Mouse (Mus musculus) B cell, adult 2 months (primary cell): ENCODE results near the gene Kmt5c.
A peak's percentile ranks its signal among the peaks of the same experiment; 100 is the strongest.

Experiments
- DNase-seq, 2 experiments: peaks; one replicate each; pipeline ENCODE4 v3.0.0; 2022

The Kmt5c gene

DNA sequence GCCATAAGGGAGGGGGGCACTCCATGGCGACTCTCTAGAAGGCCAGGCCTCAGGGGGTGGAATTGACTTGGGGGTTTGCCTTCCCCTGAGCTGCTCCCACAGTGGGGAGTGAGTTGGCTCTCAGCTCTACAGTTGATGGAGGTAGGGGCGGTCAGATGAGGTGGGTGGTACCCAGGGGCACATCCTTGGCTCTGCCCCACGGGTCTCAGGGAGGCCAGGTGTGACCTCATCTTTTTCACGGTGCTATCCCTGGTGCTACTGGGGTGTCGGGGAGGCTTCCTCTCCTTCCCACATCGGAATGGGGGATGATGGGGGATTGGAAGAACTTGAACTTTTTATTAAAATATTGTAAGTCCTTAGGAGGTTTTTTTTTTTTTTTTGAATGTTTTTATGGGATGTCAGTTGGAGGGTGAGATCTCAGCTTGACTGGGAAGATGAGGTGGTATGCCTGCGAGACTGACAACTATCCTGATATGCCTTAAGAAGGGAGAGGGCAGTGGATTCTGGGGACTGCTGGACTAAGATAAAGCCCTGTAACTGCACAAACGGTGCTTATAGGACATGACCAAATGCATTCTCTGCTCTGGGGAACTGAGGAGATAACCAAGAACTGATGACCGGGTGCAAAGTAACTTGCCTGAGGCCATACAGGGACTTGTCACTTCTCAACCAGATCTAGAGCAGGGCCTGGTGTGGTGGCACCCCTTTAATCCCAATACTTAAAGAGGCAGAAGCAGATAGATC is 7.4 kb downstream of the Kmt5c start:
- no peak for DNase-seq

DNA sequence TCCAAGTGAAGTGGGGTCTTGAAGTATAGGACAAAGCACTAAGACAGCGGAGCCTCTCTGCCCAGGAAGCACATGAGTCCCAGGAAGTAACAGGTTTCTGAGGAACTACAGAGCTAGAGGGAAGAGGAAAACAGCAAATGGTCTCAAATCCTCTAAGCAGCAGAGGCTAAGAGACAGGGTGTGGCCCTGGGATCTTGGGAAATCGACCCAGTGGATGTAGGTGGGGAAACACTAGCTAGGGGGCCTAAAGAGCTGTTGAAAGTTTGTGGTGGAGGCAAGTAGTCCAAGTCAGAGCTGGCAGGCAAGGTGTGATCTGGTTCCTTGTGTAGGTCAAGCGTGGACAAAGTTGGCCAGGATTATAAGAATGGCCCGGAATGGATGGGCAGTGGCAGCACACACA is 8.4 kb downstream of the Kmt5c start:
- no peak for DNase-seq

DNA sequence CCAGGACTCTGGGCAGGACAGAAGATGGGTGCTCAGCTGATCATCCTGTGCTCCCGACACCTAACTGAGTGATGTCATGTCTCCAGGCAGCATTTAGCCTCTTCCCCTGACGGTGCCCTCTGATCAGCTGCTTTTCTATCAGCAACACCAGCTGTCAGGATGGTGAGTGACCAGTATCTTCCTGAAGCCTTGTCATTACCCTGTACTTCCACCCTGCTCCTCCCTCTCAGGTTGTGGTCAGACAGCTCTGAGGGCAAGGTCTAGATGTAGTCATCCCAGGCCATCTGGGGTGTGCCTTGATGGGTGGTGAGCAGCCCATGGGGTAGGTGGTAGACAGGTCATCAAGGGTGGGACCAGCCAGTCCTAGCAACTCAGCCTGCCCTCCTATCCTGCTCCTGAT is 9.3 kb downstream of the Kmt5c start:
- DNase-seq, result no peak

DNA sequence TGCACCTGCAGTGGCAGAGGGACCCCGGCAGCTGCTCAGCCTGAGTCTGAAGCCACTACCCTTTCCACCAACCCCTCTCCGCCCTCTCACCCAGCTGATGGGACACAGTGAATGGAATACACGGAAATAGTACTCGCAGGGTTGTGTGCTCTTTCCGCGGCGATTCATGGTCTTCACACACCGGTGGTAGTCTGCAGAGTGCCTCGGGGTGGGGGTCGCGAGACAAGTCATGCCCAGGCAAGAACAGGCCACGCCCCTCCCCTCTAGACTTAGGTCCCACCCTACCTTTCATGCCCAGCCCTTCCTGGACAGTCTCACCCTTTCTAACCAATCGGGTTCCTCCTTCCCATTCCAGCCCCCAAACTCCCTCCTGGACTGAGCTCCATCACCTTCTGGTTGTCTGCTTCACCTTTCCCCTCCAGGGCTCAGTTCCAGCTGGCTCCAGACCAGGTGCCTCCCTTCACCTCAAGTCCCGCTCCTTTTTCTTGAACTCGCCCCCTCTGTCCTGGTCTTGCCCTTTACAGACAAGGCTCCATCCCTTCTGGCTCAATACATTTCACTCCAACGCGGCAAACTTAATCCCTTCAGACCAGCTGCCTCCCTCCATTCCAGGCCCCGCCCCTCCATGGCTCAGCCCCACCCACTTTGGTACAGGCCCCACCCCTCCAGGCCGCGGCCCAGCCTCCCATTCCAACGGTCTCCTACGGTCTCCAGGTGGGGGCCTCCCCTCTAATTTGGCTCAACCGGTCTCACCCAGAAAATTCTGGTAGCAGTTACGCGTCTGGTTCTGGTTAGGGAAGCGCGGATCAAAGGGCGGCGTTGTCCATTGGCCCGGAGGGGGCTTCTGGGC is 12.3 kb downstream of the Kmt5c start:
- peak; percentile 34 to 40 for DNase-seq

DNA sequence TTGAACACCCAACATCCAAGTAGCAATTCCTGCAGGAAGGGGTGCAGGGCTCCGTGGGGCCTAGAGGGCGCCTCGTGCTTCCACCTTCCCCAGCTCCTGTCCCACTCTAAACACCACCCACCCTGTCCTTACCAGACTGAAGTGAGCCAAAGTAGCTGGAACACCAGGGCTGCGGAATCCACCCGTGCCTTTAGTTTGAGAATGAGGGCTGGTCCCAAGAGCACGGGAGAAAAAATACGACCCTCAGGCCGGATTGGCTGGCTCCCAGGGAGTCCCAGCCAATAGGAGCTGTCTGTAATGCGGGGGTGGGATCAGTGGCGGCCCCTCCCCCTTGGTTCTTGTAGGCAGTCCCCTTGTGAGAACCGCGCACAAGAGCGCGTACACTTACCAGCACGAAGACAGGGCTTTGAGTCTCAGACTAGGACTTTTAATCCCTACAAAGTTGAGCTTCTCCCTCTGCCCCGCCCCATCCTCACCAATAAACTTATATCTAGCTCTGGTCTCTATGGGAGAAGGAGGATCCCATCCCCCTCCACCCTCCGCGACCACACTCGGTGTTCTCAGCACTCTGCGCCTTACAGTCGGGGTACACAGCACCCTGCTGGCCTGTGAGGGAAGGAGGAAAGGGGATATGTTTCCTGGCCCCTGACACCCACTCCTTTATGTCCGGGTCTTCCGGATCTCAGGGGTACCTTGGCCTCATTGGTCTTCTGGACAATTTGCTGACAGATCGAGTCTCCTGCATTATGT is 13.1 kb downstream of the Kmt5c start, which contains the start of gene Cox6b2:
TSS of gene Cox6b2 (minus strand) at position 274 of the 750 bp plus-strand sequence.
- peak; percentile 76 to 80 for DNase-seq

DNA sequence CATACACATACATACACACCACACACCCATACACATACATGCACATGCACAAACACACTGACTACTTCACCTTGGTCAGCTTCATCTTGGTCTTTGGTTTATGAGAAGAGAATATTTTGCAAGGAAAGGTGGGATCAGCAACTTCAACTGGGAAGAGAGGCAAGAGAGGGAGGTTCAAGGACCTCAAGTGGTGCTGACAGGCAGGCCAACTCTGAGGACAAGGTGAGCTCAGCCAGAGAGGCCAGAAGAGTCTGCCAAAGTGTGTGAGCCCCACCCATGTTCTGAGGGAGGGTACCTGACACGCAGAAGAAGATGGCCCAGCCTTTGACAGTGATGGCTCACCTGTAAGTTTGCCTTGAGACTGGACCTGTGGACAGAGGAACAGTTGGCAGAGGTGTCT is 19.8 kb downstream of the Kmt5c start:
- no peak for DNase-seq

DNA sequence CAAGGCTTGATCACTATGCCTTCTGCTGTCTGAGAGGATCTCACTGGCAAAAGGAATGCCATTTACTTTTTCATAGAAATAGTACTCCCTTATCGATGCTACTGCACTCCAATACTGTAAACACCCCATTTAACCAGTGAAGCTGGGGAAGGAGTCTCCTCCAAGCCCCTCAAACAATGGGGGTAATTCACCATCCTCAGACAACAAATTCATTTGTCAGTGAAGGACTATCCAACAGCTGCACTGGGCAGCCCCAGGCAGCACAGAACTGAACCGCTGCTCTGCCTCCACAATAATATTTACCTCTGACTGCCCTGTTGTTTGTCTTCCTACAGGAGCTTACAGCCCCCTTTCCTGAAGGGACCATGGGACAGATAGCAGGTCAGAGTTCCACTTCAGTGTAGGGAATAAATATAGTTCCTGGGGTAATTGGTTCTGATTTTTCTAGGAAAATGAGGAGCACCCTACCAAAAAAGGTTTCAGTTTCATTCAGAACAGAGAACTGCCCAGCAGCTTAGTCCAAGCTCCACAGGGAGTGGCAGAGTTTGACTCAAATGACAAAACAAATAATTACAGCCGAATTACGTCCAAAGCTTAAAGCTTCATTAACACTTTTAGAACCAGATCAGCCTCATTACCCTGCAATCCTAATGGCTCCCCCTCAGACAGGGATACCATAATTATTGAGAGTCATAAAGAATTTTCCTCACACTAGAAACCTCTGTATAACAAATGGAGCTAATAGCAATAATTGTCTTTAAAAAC is 25.2 kb downstream of the Kmt5c start:
- no peak for DNase-seq

DNA sequence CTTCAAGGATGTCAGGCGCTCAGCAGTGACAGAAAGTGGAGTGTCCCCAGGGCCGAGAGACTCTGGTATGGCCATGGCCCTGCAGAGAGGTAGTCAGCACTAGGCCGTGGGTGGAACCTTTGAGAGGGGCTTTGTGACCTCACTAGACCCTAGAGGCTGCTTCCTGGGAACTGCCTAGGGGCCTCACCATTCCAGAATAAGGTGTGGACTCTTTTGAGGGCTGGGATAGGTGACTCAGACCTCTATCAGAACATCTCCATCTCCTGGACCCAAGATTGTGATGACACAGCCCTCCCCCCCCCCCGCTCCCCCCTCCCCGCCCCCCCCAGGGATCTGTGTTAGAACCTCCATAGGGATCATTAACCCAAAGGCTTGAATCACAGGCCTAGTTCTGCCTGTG is 31.3 kb downstream of the Kmt5c start, which contains the start of gene Fam71e2:
TSS of gene Fam71e2 (minus strand) at position 101 of the 400 bp plus-strand sequence.
- DNase-seq, result no peak

DNA sequence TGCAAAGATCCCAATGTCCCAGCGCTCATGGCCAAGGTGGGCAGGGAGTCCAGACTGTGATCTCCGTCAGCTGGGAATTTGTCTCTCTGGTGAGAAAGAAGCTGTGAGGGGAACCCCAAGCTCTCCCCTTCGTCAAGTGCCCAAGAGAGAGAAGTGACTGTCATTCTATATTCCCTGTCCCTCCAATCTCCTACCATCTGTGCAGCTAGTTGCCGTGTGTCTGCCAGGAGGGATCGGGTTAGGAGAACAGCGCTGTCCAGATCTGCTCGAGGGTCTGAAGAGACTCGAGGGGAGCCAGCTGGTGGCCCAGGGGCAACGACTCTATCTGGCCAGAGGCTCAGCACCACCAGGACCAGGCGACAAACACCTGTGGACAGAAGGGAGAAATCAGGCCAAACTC is 36.2 kb downstream of the Kmt5c start:
- no peak for DNase-seq

DNA sequence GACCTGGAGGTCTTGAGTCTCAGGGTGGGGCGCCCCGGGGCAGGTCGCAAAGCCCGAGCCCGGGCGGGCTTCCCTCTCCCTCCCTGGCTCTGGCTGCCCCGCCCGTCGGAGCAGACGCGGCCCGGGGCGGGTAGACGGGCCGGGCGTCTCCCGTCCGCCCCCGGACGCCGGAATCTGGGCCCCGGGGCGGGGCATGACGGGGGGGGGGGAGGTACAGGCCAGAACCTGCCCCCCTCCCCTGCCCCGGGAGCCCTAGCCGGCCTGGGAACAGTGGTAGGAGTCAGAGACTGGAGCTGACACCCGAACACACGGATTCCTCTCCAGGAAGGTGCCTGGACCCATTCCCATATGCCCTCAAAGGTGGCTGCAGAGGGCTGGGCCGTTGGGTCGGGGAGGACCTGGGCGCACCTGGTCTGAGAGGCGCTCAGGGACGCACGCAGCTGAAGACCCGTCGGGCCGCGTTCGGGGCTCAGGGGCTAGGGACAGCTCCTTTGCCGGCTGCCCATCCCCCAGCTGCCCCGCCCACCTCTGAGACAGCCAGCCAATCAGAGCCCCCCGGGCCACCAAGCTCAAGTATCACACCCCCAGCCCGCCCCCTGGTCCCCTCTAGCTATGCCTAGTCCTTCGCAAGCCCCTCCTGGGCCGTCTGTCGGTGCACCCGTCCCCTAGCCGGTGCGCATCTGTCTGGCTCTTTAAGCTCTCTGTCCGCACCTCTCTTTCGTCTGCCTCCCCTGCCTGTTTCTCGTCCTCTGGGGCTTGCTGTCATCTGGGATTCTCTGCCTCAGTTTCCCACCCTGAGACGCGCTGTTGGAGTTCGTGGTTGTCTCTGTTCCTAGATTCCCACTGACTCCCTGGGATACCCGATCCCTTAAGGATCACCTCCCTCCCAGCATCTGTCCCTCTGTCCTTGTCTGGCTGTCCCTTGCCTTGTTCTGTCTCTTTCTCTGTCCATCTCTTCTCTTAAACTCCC is 37.2 kb downstream of the Kmt5c start:
- peak; percentile 46 to 47 for DNase-seq

DNA sequence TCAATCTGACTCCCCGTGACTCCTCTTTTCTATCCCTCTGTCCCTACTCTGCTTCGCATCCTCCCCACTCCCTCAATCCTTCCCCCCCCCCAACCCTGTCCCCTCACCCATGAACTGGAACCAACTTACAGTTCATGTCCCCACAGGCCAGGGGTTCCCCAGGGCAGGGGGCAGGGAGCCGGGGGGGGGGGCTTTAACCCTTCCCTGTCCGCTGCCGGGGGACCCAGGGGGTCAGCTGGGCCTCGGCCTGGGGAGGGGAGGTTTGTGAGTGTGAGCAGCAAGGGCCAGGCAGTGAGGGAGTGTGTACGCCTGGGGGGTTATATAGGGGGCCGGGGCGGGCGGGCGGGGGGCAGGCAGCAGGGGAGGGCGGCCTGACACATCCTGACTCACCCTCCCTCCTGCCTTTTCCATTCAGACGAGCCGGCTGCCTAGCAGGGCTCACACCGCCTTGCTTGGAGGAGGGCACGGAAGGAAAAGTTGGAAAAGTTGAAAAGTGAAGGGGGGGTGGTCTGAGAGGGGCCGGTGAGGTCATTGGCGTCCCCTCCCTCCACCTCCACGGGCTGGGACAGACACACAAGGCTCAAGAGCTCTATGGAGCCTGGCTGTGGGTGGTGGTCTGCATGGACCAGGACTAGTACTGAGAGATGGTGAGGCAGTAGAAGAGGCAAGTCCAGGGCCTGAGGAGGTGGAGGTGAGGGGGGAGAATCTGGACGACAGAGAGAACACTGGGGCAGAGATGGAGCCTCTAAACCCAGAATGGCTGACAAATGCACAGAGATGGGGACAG is 38.1 kb downstream of the Kmt5c start:
- no peak for DNase-seq

DNA sequence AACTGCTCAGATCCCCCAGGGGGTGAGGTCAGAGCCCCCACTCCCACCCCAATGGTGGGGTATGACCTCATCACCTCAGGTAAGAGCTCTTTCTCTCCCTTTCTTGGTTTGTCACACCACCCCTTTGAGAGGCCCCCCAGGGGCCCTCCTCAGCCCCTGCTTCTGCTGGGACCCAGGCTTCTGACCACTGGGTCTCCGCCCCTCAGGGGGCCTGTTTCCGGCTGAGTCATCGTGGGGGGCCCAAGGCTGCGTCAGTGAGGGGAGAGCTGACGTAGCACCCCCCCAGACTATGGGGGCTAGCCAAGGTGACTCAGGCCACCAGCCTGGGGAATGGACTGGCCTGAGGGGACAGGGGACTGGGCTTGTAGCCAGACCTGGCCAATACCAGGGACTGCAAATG is 40.0 kb downstream of the Kmt5c start:
- DNase-seq, result no peak

DNA sequence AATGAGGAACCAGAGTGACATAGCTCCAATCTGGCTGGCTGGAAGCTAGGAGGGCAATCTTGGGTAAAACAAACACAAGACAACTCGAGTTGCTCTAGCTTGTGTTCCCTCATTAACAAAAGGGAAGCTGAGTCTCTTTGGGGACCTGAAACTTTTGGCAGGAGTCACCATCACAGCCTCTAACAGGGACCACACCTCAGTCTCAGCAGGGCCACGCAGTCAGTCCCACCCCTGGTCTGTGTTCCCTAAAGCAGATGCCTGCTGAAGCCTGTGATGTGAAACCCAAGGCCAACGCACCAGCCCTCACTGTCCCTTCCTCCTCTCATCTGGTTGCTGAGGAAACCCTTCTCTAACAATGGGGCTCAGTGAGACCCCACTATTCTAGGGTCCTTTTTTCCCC is 42.2 kb downstream of the Kmt5c start:
- DNase-seq, result no peak

DNA sequence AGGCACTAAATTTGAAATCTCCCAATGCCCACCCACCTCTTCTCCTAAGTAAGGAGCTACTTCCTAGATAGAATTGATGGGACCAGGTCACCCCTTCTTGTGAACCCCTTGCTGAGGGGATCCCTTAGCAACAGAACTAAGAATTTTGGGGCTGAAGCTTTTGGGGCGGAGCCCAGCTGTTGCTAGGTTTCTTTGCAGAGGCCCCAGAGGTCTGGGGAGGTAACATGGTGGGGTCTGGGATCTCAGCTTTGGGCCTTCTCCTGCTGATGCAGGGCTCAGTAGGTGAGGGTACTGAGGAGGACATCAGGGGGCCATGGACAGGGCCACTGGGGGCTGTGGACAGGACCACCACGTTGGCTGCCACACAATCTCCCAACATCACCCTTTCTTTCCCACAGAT is 42.8 kb downstream of the Kmt5c start, which contains the start of the genes Il11 and Tmem190:
TSS of gene Il11 (minus strand) at position 101 of the 400 bp plus-strand sequence.
TSS of gene Tmem190 (plus strand) at position 179 of the 400 bp plus-strand sequence.
- no peak for DNase-seq

DNA sequence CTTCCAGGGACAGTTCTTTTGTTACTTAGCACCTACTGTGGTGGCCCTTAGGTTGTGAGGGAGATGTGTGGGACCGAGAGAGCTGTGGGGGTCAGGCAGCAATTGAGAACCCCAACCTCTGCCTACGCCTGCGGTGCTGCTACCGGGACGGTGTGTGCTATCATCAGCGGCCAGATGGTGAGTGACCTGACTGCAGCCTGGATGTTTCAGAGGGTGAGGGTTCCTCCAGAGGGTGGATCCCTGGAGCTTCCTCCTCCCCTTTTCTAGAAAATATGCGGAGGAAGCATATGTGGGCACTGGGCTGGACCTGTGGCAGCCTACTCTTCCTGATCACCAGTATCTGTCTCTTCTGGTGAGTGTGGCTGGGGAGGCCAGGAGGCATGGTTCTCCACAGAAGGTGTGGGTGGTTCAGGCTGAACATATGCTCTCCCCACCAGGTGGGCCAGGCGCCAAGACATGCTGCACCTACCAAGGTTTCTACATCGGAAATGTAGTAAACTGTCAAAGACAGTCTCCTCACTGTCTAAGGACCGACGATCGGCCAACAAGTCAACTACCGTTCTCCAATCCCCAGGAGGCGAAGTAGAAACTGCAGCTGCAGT is 43.9 kb downstream of the Kmt5c start:
- DNase-seq, result no peak

DNA sequence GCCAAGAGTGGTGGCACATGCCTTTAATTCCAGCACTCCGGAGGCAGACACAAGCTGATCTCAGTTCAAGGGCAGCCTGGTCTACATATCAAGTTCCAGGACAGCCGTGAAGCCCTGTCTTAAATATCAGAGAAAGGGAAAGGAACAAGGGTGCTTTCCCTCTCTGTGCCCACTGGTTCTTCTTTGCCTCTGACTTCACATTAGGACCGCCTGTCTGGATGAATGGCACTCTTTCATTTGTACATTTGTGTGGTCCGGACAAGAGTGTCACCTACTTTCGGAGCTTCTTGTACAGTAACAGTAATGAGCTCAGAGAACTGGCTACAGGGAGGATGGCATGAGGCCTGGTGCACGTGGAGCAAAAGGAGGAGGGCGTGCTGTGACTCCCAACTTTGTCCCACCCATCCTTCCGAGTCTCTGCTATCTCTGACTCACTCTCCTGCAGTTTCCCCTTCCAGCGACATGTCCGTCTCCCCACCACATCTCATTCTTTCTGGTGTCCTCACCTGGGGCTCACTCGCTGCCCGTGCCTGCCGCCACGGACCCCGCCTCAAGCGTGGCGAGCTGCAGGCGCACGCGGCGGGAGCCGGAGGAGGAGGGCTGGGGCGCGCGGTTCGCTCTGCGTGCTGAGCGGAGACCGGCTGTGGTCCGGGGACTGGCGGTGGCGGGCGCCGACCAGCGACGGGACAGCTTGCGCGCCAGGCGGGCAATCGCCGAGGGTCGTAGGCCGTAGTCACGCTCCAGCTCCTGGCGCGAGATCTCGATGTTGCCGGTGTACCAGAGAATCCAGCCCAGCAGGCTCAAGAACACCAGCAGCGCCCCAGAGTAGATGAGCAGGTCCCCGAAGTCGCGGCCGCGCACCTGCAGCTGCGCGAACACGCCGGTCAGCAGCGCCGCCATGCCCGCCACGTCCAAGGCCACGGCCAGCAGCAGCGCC is 48.9 kb downstream of the Kmt5c start:
- peak; percentile 51 to 62 for DNase-seq

DNA sequence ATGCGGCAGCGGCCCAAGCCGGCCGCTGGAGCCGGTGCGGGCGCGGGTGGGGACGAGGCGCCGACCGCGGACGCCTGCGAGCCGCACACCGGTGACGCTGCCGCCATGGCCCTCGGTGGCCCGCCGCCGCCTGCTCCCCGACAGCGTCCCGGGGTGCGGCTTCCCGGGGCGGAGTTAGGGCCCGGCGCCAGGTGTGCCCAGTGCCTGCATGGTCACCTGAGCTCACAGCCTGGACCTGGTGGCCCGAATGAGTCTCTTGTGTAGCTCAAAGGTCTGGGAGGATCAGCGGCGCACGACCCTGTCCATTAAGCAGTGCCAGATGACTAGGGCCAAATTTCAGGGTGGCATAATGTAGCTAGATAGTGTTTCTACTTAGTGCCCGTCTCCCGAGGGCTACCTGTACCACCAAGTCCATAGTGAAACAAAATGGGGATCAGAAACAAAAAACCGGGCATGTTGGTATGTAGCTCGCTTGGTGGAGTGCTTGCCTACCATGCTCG is 49.6 kb downstream of the Kmt5c start, which contains the start of gene Tmem238:
TSS of gene Tmem238 (minus strand) at position 221 of the 500 bp plus-strand sequence.
- peak; percentile 32 to 56 for DNase-seq
